Mouse (Mus musculus) kidney, adult 2 months (tissue): ENCODE measurements around the gene Gna15.

Source experiments
- CTCF ChIP-seq: fragments of 200-500 bp; conservative IDR thresholded peaks from 2 replicates; pipeline ENCODE4 v1.5.1; 2011; ENCODE audit warnings: low read depth, mild to moderate bottlenecking, control low read depth, low read length, moderate library complexity, mixed read lengths; ENCODE audit not compliant: insufficient read depth, insufficient read length
- POLR2A ChIP-seq: fragments of 200-500 bp; IDR thresholded peaks from one replicate; pipeline ENCODE4 v1.6.1; 2011; ENCODE audit warnings: low read depth, low read length, control low read depth

GRCm38 (mm10) chr10:81534826-81535225, 10.8 kb upstream of the Gna15 start:
- TF ChIP-seq CTCF (no peak), POLR2A (no peak)
